Mouse (Mus musculus) kidney, embryonic 14.5 days (tissue): ENCODE data around the gene Gm45785. TPM values are rescaled to one million over a fixed set of nuclear protein-coding genes. Genes with fewer than 3 reads are reported as not detected.

Experiments
- ATAC-seq: fragments of 200-750 bp; cut with Nextera tagmentation; 2 replicates; pipeline ENCODE4 v1.8.0; 2017; ENCODE audit warnings: moderate number of reproducible peaks, mild to moderate bottlenecking, moderate TSS enrichment, moderate library complexity; ENCODE audit not compliant: low FRiP score, low TSS enrichment
- H3K27ac ChIP-seq: fragments of 300-500 bp; sonication (generic); 2 replicates; pipeline ENCODE4 v1.5.1; 2014; ENCODE audit warnings: low read depth, mild to moderate bottlenecking, low read length, moderate library complexity, mixed read lengths
- H3K27me3 ChIP-seq: fragments of 300-500 bp; sonication (generic); 2 replicates; pipeline ENCODE4 v1.6.1; 2014; ENCODE audit warnings: mild to moderate bottlenecking, low read length; ENCODE audit not compliant: control insufficient read depth, insufficient read depth
- H3K36me3 ChIP-seq: fragments of 300-500 bp; sonication (generic); 2 replicates; pipeline ENCODE4 v1.6.1; 2014; ENCODE audit warnings: low read length, mixed read lengths; ENCODE audit not compliant: control insufficient read depth, insufficient read depth
- H3K4me1 ChIP-seq: fragments of 300-500 bp; sonication (generic); 2 replicates; pipeline ENCODE4 v1.6.1; 2014; ENCODE audit warnings: low read length, mixed read lengths; ENCODE audit not compliant: control insufficient read depth, insufficient read depth
- H3K4me2 ChIP-seq: fragments of 300-500 bp; sonication (generic); replicated peaks from 2 replicates; pipeline ENCODE4 v1.6.1; 2014; ENCODE audit warnings: low read depth, mild to moderate bottlenecking, low read length
- H3K4me3 ChIP-seq: fragments of 300-500 bp; sonication (generic); 2 replicates; pipeline ENCODE4 v1.5.1; 2014; ENCODE audit warnings: mild to moderate bottlenecking, low read length
- H3K9ac ChIP-seq: fragments of 300-500 bp; sonication (generic); 2 replicates; pipeline ENCODE4 v1.6.1; 2014; ENCODE audit warnings: low read depth, mild to moderate bottlenecking, low read length, moderate library complexity
- H3K9me3 ChIP-seq: fragments of 300-500 bp; sonication (generic); 2 replicates; pipeline ENCODE4 v1.6.1; 2016; ENCODE audit warnings: low read length; ENCODE audit not compliant: control insufficient read depth
- WGBS: fragments of 180-500 bp; shearing (Covaris S2); extraction: QIAGEN DNeasy Blood & Tissue Kit; methylation state at CpG from one replicate; pipeline ENCODE4 v1.1.7; 2014; 5-methylcytosine and 5-hydroxymethylcytosine counted together
- polyA plus RNA-seq: library from polyadenylated mRNA; unstranded; fragments of >200 nt; fragmentation: Nextera tagmentation; extraction: Ambion mirVana; gene quantifications from 2 replicates; pipeline ENCODE4 v1.2.1, GENCODE M21; 2014

Gm45785 gene
- polyA plus RNA-seq, 1 experiment from 2014 or later: not detected

DNA sequence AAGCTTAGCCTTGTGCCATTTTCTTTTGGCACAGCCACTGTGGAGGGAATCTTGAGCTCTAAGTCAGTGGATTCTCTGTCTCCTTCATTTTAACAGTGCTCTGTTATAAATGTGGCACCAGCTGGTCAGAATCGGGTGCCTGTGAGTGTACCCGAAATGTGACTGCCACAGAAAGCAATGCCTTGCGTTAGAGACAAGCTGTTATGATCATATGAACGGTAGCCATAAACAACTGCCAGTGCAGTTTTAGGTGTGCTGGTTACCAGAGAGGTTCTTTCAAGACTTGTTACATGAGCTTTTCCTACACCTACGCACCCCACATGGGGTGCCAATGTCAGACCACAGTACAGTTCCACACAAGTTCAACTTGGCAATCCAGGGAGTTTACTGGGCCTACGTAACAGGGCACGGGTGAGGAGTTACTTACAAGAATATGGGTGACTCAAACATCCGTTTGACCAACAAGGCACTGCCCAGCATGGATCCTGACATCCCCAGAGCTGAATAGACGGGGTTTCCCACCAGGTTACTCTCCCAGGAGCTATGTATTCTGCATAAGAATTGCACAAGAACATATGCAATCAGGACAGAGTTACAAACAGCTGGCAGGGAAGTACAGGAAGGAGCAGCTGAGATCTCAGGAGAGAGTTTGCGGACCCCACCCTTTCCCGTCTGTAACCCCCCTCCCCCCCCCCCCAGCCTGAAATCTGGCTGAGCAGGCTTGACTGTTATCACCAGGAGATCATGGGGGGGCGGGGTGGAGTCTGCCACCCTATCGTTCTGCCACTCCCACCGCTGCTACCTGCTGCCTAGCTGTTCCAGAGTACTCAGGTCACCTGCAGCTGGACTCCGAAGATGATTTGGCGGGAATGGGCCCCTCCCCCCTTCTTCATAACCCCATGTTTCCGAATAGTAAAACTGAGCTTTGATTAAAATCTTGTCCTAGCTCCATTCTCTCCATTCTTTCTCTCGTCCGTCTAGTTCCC is 15.1 kb downstream of the Gm45785 start:
- Histone ChIP-seq H3K9me3 (no peaks in the 10 kb centered on the region), H3K4me1 (no peaks in the 10 kb centered on the region), H3K27ac (no peak overlapping the region), H3K9ac (no peak overlapping the region), H3K36me3 (no peaks in the 10 kb centered on the region), H3K4me2 (no peak overlapping the region), H3K4me3 (no peak overlapping the region), H3K27me3 (no peaks in the 10 kb centered on the region; the same call in 1 of the 2 replicates)
- no peak for ATAC-seq
- WGBS: 37% methylated on average over 19 of the region's 19 CpGs

DNA sequence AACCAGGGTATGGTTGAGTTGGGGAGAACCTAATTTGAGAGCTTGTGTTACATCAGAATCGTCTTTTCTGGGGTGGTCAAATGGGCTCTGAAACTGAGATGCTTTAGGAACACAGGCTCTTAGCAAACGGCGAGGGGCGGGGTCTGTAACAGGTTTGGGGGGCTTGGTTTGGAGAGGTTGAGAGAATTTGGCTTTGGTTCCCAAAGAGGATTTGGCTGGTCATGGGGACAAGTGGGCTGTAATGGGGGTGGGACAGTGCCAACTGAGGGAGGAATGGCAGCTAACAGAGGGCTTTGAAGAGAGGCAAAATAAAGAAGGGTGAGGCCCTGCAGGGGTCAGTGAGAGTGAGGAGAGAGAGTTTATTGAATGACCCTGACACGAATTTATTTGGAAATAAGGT is 16.6 kb downstream of the Gm45785 start:
- Histone ChIP-seq H3K4me3 (no peak overlapping the region), H3K9me3 (no peaks in the 10 kb centered on the region), H3K4me2 (no peak overlapping the region), H3K27ac (no peak overlapping the region), H3K27me3 (no peaks in the 10 kb centered on the region; the same call in 1 of the 2 replicates), H3K36me3 (no peaks in the 10 kb centered on the region), H3K4me1 (no peaks in the 10 kb centered on the region), H3K9ac (no peak overlapping the region)
- ATAC-seq: no peak
- WGBS: 50% methylated on average over 5 of the region's 5 CpGs

DNA sequence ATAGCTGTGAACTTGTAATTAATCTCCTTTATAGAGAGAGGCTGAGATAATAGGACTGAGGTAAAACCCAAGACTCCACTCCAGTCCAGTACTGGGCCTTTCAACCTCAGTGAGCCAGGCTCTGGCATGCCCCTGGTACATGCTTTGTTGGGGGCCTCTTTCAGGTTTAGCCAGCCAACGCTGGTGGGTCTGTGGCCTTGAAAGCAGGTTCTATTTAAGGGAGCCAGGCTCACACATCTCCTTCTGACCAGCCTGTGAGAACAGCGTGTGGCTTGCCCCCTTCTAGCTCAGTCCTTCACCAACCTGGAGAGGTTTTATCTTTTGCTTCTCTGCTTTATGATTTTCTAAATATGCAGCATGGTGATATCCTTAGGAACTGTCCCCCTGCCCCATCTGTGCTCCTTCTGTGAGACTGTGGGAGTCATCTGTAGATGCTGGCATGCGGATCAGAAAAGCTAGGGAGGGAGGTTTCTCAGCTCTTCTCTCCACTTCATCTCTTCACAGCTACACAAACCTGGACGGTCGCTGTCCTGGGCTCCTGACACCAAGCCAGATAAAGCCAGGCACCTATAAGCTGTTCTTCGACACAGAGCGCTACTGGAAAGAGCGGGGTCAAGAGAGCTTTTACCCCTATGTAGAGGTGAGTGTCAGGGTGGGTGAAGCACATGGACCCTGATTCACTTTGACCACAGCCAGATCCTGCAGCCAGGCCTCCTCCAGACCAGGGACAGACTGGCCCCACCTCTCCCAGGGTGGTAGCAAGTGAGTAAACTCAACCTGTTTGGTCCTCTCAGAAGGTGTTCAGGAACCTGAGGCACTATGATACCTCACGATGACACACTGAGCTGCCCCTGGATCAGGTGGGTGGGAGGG is 19.7 kb downstream of the Gm45785 start:
- 82% methylated on average over 9 of the region's 9 CpGs for WGBS
- ATAC-seq: no peak
- H3K4me1 ChIP-seq: no peaks in the 10 kb centered on the region
- H3K4me3 ChIP-seq: no peak overlapping the region
- H3K9me3 ChIP-seq: no peaks in the 10 kb centered on the region
- H3K27me3 ChIP-seq: no peaks in the 10 kb centered on the region; the same call in 1 of the 2 replicates
- no peak overlapping the region for H3K4me2 ChIP-seq
- no peaks in the 10 kb centered on the region for H3K36me3 ChIP-seq
- no peak overlapping the region for H3K27ac ChIP-seq
- H3K9ac ChIP-seq: no peak overlapping the region

DNA sequence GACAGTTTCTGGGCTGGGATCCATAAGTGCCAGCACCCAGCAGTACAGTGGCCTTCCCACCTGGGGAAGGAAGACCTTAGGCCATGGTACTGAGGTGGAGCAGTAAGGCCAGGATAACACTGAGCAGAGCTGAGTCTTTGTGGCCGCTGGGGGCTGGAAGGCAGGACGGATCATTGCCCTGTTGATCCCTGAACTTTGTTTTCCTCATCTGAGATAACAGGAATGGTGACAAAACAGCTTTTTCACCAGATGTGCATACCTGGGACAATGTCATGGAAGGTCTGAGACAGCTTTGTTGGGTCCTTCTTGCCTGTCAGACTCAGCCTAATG is 20.4 kb downstream of the Gm45785 start:
- Histone ChIP-seq H3K9ac (no peak overlapping the region), H3K4me1 (no peaks in the 10 kb centered on the region), H3K27ac (no peak overlapping the region), H3K4me3 (no peak overlapping the region), H3K36me3 (no peaks in the 10 kb centered on the region), H3K9me3 (no peaks in the 10 kb centered on the region), H3K27me3 (no peaks in the 10 kb centered on the region; the same call in 1 of the 2 replicates), H3K4me2 (no peak overlapping the region)
- WGBS: 83% methylated on average over 2 of the region's 2 CpGs
- no peak for ATAC-seq

DNA sequence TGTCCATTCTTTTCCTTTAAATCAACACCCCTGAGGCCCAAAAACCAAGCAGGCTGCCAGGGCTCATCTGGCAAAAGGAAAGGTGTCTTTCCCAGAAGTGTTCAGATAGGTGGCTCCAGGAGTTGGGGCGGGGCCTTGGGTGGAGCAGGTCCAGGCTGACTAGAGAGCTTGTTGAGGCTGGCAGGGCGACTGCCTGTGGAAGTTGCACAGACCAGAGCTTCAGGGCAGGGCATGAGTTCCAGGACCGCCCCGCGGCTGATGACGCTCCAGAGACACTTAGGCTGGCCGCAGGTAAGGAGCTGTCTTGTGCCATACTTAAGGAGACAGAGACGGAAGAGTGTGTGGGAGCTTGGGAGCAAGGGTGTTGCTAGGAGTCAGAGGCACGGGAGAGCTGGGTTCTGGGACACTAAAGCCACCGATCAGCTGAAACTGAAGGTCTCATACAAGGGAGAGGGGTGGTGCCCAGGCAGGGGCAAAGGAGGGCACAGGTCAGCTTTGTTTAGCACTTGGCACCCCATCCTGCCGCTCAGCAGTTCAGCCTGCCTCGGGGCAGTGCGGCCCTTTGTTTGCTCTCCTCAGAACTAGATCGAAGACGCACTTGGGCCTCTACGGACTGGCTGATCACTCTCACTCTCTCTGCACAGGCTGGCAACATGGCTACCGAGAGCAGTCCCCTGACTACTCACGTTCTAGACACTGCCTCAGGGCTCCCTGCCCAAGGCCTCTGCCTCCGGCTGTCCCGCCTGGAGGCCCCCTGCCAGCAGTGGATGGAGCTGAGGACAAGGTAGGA is 21.0 kb downstream of the Gm45785 start, which contains the start of gene Urah:
Urah (plus strand) TSS at position 51 of the 790 bp plus-strand sequence.
- 48% methylated on average over 20 of the region's 20 CpGs for WGBS
- H3K4me1 ChIP-seq: no peaks in the 10 kb centered on the region
- no peaks in the 10 kb centered on the region for H3K36me3 ChIP-seq
- no peak within 1 kb of the TSS for H3K4me3 ChIP-seq
- no peaks in the 10 kb centered on the region; the same call in 1 of the 2 replicates for H3K27me3 ChIP-seq
- no peak within 1 kb of the TSS for H3K4me2 ChIP-seq
- no peaks in the 10 kb centered on the region for H3K9me3 ChIP-seq
- no peak within 1 kb of the TSS for H3K27ac ChIP-seq
- peak; percentile 14; the same call in 1 of the 2 replicates for ATAC-seq
- no peak within 1 kb of the TSS for H3K9ac ChIP-seq

DNA sequence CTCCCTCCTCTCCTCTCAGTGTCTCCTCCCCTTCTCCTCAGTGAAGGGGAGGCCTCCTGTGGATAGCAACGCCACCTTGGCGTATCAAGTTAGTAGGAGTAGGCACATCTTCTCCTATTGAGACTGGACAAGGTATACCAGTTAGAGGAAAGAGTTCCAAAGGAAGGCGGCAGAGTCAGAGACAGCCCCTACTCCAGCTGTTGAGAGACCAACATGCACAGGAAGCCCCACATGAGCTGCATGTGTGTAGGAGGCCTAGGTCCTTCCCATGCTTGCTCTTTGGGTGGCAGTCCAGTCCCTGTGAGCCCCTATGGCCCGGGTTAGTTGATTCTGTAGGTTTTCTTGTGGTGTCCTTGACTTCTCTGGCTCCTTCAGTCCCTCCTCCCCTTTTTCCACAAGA is 22.8 kb downstream of the Gm45785 start:
- Histone ChIP-seq H3K36me3 (no peaks in the 10 kb centered on the region), H3K27ac (no peak overlapping the region), H3K4me2 (no peak overlapping the region), H3K9me3 (no peaks in the 10 kb centered on the region), H3K4me3 (no peak overlapping the region), H3K4me1 (no peaks in the 10 kb centered on the region), H3K27me3 (no peaks in the 10 kb centered on the region), H3K9ac (no peak overlapping the region)
- 85% methylated on average over 4 of the region's 4 CpGs for WGBS
- ATAC-seq: no peak

DNA sequence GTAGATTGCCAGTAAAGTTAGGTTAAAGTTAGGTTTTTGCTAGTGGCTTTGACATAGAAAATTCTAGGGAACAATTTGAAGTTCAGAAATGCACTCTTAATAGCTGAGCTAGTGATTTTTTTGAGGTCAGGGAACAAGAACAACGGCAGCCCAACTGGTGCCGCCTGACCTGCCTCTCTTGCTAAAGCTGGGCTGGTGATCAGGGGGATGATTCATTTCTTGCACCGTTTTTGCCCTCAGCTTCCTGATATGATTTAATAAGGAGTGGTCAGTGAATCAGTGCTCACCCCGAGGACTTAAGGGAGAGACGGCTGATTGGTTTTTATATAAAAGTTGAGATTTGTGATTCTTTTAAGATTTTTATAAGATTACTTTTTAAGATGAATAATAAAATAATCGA is 24.7 kb downstream of the Gm45785 start:
- Histone ChIP-seq H3K9me3 (no peaks in the 10 kb centered on the region), H3K9ac (no peak overlapping the region), H3K27me3 (no peaks in the 10 kb centered on the region), H3K4me1 (no peaks in the 10 kb centered on the region), H3K36me3 (no peaks in the 10 kb centered on the region), H3K4me2 (no peak overlapping the region), H3K4me3 (no peak overlapping the region), H3K27ac (no peak overlapping the region)
- ATAC-seq: no peak
- 64% methylated on average over 6 of the region's 6 CpGs for WGBS

DNA sequence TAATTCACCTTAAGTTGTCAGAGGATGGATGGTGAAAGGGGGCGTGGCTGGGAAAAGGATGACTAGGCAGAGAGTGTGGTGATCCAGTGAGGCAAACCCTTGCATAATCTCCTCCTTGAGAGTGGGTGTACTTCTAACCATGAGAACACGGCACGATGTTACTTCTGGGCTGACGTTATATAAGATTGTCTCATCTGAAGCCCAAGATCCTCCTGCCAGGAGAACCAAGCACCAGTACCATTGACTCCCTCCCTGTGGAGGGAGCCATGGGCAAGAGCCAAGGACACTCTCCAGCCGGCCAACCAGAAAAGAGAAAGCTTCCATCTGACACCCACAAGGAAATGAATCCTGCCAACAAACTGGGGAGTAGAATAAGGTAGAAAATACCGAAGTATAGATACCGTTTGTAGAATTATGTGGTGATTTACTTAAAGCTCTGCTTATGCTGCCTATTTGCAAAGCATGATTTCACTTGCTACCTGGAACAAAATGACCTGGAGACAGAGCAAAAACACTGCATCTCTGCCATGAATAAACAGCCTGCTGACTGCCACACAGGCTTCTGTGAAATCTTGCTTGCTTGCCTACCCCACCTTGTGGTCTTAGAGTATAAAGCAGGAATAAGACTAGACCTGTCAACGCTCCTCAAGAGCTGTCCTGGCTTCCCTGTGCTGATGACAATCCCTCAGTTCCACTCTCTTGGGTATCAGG is 27.8 kb downstream of the Gm45785 start:
- no peak for ATAC-seq

More for the DNA sequence above, 27.8 kb downstream of the Gm45785 start:
- H3K4me1 ChIP-seq: no peaks in the 10 kb centered on the region
- H3K27ac ChIP-seq: no peak overlapping the region
- H3K9ac ChIP-seq: no peak overlapping the region
- no peak overlapping the region for H3K4me2 ChIP-seq
- WGBS: 35% methylated on average over 8 of the region's 8 CpGs
- no peaks in the 10 kb centered on the region for H3K36me3 ChIP-seq
- no peak overlapping the region for H3K4me3 ChIP-seq
- H3K9me3 ChIP-seq: no peaks in the 10 kb centered on the region
- no peaks in the 10 kb centered on the region for H3K27me3 ChIP-seq
